Mouse (Mus musculus): ENCODE measurements around the gene Ascl1. TPM values are rescaled to one million over a fixed set of nuclear protein-coding genes. Genes with fewer than 3 reads are reported as not detected.

Gene Ascl1
- total RNA-seq, 1 experiment from 2014 or later = not detected

- ATAC-seq (replicated peaks; ENCODE audit: insufficient number of reproducible peaks, low FRiP score, low TSS enrichment, poor library complexity, severe bottlenecking) = no peak
Measured at GRCm38 (mm10) chr10:87488429-87489145, 4.9 kb downstream of the Ascl1 start.

DNA sequence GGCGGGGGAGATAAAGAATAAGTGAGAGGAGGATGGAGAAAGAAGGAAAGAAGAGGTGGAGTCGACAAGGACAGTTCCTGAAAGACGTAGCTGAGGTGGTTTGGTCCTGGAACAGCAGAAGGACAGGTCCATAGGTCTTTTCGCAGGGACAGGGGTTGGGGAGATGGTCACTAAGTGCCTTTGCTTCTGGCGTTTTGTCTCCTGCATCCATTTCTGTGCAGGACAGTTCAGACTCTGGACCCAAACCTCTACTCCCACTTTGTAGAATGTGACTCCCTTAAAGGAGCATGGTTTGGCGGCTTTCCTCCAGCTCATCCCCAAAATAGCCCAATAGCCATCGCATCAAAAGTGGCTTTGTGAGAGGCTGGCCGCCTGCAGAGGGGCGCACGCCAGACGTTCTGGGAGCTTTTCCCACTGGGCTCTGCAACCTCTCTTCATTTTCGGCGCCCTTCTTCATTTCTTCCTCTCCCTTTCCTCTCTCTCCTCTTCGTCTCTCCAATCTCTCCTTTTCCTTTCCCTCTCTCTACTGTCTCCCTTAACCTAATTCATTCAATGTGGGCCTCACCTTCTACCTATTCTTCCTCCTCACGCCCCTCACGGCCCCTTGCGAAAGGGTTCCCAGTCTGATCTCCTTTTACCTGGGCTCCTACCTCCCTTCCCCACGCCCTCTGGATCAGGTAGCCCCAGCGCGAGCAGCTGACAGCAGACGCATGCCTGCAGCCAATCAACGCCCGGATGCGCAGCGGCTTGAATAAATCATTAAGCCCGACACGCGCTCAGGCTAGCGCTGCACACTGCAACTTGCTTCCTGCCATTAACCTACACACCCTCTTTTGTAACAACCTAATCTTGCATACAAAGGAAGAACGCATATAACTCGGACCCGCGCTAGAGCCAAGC is 7.5 kb downstream of the Ascl1 start:
- ATAC-seq (replicated peaks; ENCODE audit: insufficient number of reproducible peaks, low FRiP score, low TSS enrichment, poor library complexity, severe bottlenecking) = no peak

DNA sequence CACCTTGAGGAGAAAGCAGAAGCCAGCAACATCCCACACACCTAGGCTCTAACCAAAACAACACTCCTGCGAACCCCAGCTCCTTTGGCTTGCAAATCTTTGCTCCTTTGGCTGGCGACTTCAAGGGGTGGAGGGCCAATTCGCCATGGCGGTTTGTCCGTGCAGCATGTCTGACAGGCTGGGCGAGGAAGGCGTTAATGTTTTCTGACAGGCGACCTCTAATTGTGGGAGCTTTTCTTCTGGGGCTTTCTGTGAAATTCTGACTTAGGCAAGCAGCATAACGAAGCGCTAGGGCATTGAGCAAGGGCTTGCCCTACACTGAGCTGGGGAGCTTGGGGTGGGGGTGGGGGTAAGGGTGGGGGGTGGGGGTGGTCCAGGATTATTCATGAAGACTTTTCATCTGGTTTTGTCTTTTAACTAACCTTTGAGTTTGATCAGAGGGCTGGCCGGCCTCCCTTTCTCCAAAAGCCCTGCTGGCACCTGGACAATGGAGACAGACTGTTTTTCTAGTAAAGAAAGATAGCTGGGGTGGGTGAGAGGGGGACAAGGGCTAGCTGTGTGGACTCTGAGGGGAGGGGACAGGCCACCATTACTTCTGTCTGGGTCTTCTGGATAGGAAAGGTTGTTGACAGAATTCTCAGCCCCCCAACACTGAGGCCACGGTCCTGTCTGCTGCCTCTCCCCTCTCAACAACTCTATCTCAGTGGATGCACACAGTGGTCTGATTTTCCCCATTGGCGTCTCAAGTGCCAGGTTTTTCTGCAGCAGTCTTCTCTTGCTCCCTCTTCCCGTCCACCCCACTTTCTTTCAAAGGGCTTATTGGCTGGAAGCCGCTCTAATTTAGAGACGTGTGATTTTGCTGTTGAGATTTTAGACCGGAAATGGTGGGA is 8.4 kb downstream of the Ascl1 start:
- no peak for ATAC-seq (replicated peaks; ENCODE audit: insufficient number of reproducible peaks, low FRiP score, low TSS enrichment, poor library complexity, severe bottlenecking)

DNA sequence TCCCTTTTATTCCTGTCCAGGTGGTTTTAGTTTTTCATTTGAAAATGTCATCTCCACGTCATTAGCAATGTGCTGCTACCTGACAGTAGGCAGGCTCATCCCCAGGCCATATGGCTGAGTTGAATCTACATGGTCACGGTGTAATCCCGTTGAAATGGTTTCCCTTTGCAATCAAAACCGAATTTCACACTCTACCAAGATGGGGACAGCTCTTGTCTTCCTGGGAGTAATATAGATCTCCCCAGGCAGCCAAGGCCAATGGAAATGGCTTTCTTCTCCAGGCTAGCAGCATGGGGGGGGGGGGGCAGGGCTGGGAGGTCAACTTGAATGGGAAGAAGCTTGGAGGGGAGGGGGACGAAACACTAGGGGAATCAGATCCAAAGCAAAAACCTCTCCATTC is 15.6 kb downstream of the Ascl1 start:
- ATAC-seq (replicated peaks; ENCODE audit: insufficient number of reproducible peaks, low FRiP score, low TSS enrichment, poor library complexity, severe bottlenecking) = no peak

GRCm38 (mm10) chr10:87474971-87475370 is 18.5 kb downstream of the Ascl1 start:
- no peak for ATAC-seq (replicated peaks; ENCODE audit: insufficient number of reproducible peaks, low FRiP score, low TSS enrichment, poor library complexity, severe bottlenecking)

- no peak for ATAC-seq (replicated peaks; ENCODE audit: insufficient number of reproducible peaks, low FRiP score, low TSS enrichment, poor library complexity, severe bottlenecking)
Measured at GRCm38 (mm10) chr10:87473475-87474131, 19.9 kb downstream of the Ascl1 start.

DNA sequence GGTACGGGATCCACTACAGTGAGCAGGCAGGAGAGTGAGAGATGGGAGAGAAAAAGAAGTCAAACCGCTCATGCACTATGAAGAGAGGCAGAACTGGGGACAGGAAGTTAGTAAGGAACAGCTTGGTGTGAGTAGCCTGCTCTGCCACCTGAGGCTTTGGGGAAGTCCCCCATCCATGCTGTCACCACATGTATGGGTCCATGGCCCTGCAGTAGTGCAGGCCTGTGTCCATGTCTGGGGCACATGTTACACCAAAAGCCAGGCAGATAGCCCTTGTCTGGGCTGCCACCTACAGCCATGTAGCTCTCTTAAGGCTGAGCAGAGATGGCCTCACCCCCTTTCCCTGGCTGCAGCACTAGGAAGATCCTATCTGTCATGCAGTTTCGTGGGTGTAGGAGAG is 42.7 kb downstream of the Ascl1 start:
- no peak for ATAC-seq (replicated peaks; ENCODE audit: insufficient number of reproducible peaks, low FRiP score, low TSS enrichment, poor library complexity, severe bottlenecking)

DNA sequence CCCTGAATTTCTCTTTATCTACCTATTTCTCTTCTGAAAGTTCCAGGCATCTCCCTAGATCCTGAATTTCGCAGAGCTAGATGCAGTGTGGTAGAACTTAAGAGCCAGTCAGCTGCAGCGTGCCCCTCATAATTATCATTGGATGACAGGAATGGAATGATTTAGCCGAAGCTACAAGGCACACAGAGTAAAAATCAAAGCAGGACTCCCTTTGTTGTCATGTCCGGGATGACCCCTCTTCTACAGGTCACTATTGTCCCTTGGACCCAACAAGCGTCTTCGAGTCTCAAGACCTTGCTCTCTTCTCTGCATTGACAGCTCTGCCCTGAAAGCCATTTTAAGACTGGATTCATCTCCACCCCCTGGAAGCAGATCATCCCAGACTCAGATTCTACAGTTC is 44.1 kb downstream of the Ascl1 start:
- ATAC-seq (replicated peaks; ENCODE audit: insufficient number of reproducible peaks, low FRiP score, low TSS enrichment, poor library complexity, severe bottlenecking) = no peak

- no peak for ATAC-seq (replicated peaks; ENCODE audit: insufficient number of reproducible peaks, low FRiP score, low TSS enrichment, poor library complexity, severe bottlenecking)
Measured at GRCm38 (mm10) chr10:87448257-87448656, 45.2 kb downstream of the Ascl1 start.

DNA sequence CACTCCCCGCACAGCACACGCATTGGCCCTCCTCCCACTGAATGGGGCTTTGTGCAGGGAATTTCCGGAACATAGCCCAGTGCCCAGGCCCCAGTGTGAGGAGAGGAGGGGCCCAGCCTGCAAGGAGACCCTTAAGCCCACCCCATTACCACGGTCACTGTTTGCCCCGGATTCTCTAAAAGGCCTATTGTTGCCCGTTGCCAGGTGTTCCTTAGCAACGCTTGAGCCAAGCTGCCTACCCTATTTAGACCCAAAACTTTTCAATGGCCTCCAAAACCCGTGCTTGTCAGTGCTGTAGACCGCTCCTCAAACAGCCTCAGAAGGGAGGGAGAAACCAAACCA is 45.7 kb downstream of the Ascl1 start:
- no peak for ATAC-seq (replicated peaks; ENCODE audit: insufficient number of reproducible peaks, low FRiP score, low TSS enrichment, poor library complexity, severe bottlenecking)

DNA sequence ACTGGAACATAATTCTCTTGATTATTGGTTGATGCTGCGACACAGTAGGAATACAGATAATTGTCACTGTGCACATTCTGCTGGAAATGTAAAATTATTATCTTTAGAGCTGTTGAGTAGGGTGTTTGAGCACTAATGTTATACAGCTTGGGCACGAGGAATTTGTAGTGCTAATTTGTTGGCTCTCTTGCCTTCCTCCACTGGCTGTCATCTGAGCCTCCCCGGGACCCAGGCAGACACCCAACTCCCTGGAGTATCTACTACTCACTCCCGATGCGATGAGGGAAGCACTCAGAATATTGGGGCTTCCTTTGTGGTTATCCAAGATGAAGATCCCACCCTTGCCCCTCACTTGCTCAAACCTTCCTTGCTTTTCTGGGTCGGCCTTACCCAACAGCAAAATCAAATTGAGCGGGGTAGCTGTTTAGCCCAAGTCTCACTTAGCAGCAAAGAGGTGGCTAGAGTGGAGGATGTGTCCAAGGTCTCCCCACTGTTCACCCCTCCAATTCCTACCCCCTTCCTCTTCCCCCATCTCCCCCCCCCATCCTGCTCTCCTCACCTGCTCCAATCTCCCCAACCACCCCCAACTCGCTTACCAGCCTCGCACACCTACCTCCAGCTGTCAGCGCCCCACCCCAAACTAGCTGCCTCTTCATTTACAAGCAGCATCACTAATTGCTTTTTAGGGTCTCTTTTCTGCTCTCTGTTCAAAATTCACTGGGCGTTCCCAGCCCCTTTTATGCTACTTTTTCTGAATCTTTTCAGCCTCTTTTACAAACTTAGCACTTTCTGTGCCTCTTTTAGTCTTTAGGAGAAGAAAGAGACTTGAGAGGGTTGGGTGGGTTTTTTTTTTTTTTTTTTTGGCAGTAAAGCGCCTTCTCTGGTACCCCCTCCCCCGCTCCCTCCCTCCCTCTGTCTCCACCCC is 46.4 kb downstream of the Ascl1 start:
- ATAC-seq (replicated peaks; ENCODE audit: insufficient number of reproducible peaks, low FRiP score, low TSS enrichment, poor library complexity, severe bottlenecking) = no peak

DNA sequence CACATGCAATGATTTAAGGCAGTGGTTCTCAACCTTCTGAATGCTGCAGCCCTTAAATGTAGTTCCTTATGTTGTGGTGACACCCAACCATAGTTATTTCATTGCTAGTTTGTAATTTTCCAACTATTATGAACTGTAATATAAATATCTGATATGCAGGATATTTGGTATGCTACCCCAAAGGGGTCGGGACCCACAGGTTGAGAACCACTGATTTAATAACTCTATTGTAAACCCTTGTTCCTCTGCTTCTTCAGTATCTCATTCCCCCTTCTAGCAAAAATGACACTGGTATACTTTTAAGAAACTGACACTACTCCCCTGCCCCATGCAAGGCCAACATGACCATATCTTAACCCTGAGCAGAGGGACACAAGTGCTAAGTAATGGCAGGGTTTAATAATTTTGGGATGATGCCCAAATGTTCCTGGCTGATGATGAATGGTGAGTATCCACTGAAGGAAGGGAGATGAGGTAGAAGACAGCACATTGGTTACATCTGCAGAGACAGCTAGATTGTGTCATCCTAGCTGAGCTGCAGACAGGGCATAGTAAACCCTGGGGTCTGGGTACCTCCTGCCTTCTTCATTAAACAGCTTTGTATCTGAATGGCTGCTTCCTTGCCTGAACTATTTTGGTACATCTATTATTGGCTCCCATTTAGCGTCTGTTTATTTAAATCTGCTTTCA is 47.2 kb downstream of the Ascl1 start:
- ATAC-seq (replicated peaks; ENCODE audit: insufficient number of reproducible peaks, low FRiP score, low TSS enrichment, poor library complexity, severe bottlenecking) = no peak

Other genes with a start within 250 kb of the Ascl1 start
- gene Pah, start 28.1 kb upstream of the Ascl1 start, total RNA-seq (2017) = not detected in 3 replicates